Mouse (Mus musculus) embryonic facial prominence, embryonic 14.5 days (tissue): ENCODE data around the gene AU018091. TPM values are rescaled to one million over a fixed set of nuclear protein-coding genes. Genes with fewer than 3 reads are reported as not detected.

ENCODE experiments used
- microRNA counts: library from miRNA; unstranded; fragments of <30 nt; microRNA quantifications from one replicate; lab custom pipeline; 2017
- microRNA-seq: library from miRNA; unstranded; fragments of <30 nt; microRNA quantifications from one replicate; pipeline ENCODE4, GENCODE M21; 2016; ENCODE audit warnings: borderline number of aligned reads
- polyA plus RNA-seq: library from polyadenylated mRNA; unstranded; fragments of >200 nt; fragmentation: Nextera tagmentation; extraction: Ambion mirVana; gene quantifications from 2 replicates; pipeline ENCODE4 v1.2.1, GENCODE M21; 2014

AU018091 gene
- polyA plus RNA-seq, 1 experiment from 2014 or later: 0.10 TPM

MicroRNAs within 50 kb of the gene (microRNA counts, 519-probe panel; counts per million panel counts)
- microRNA mmu-miR-290-3p (lab: Ali Mortazavi, UCI) (2,646 counts per million, percentile 55 among the panel's probes with 10 or more counts), microRNA mmu-miR-290-5p (lab: Ali Mortazavi, UCI) (2,184 counts per million, percentile 29 among the panel's probes with 10 or more counts), microRNA mmu-miR-291a-3p (lab: Ali Mortazavi, UCI) (2,537 counts per million, percentile 51 among the panel's probes with 10 or more counts), microRNA mmu-miR-291a-5p (lab: Ali Mortazavi, UCI) (19.3 counts per million), microRNA mmu-miR-292-5p (lab: Ali Mortazavi, UCI) (19.3 counts per million)

Small RNA genes lying within 50 kb of the gene (microRNA-seq; reads per million reads assigned to microRNA genes)
- gene Mir290a: not detected
- not detected for gene Mir290b
- 1.3 reads per million for gene Mir291a
- gene Mir292: not detected
- not detected for gene Mir292b

Other genes starting within 250 kb of the AU018091 start
- gene Nlrp12, start 80.5 kb upstream of the AU018091 start, polyA plus RNA-seq: 0.03 TPM in 1 of 2 replicates, not detected in the other
- 149 and 178 TPM in 2 replicates for gene Myadm, start 119.9 kb upstream of the AU018091 start, polyA plus RNA-seq
- 0.10 and 0.15 TPM in 2 replicates for gene Prkcg, start 120.0 kb upstream of the AU018091 start, polyA plus RNA-seq
- gene Cacng7, start 163.8 kb upstream of the AU018091 start, polyA plus RNA-seq: 1.7 and 3.1 TPM in 2 replicates
- 1.3 and 3.3 TPM in 2 replicates for gene Cacng8, start 221.5 kb upstream of the AU018091 start, polyA plus RNA-seq